Mouse (Mus musculus) adrenal gland, adult 8-10 months (tissue): ENCODE data around the gene Fbh1. TPM values are rescaled to one million over a fixed set of nuclear protein-coding genes. Genes with fewer than 3 reads are reported as not detected.

ENCODE experiments used
- DNase-seq: peaks from one replicate; pipeline ENCODE4 v3.0.0; 2022
- total RNA-seq, 4 experiments: library from RNA; stranded (reverse); gene quantifications; 2 replicates each; pipeline ENCODE4 v1.2.4; 2022

Gene Fbh1
- total RNA-seq, result 10 to 100 TPM; 74.4 to 99.4 (median 83.2) TPM

DNA sequence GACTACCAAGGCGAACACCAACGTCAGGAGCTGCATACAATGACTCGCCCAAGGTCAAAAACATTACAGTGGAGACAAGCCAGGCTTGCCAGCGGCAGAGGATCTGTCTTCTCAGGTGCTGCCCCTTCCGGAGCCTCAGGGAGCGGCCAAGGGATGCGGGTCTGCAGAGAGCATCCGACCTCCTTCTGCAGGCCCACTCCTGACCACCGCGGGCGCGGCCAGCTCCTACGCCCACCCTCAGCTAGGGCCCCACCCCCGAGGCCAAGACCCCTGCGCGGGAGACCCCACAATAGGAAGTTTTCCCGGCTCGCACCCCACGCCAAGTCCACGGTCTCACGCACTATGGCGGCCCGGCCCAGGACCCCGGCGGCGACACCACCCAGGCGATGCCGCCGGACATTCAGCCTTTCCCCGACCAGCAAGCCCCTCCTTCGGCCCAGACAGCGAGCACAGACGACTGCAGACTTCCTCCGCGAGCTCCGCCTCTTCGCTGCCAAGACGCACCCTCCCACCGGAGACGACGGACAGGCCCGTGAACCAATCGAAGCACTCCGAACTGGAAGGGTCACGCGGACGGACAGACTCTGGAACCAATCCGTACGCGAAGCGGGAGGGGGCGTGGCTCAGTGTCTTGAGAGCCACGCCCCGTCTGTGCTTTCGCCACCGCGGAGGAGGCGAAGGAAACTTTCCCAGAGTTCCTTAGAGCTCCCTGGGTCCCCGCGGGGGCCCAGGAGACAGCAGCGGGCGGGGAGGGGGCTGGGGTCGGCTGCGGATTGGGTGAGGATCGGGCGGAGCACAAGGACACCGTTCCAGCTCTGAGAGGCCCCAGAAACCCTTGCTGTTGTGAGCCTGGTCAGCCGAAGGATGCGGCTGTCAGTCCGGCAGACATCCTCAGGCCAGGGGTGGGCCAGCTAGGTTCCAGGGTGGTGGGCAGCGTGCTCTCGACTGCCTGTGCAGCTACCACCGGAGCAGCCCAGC lies at the start of gene Fbh1, which contains the start of gene Ankrd16:
Gene Fbh1 (minus strand): TSS at position 492 of the 978 bp plus-strand sequence.
Gene Ankrd16 (plus strand): TSS at position 786 of the 978 bp plus-strand sequence.
- peak; percentile 99 for DNase-seq

DNA sequence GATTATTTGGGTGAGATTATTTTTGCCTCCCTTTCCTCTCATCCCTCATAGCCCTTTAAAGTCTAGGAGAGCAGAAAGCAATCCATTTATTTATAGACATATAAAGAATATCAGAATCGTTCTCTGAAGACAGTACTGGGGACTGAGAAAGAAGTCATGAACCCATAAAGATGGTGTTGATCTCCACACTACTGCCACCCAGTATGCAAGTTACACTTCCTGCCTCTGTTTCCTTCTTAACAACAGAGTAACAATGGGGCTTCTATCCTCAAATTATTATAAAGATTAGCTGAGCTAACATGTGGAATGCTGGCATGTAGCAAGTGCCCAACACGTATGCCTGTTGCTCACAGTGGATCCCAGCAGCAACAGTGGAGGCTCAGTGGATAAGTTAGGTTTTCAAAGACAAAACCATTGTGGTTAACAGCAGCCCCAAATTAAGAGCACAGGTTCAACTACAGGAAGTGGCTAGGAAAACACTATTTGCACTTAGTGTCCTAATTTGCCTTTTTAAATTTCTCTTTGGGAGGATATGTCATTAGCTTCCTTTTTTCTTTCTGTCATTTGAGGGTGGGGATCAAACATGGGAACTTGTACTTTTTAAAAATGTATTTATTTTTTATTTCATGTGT lies 24.0 kb upstream of the Fbh1 start:
- no peak for DNase-seq

DNA sequence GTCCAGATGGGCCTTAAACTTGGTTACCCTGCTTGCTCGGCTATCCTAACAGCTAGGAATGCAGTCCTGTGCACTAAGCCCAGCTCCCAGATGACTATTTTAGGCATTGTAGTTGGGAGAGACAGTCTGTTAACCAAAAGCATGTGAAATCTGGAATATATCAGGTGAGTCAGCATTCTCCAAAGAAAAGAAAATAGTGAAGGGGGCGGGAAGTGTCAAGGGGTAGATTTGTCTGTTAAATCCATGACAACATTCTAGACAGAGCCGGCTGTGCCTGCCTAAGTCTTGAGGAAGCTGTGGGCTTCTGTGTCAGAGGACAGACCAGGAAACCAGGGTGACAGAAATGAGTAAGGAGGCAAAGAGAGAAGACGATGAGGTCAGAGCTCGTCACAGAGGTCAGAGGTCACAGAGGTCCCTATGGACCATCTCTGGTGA lies 20.6 kb upstream of the Fbh1 start:
- no peak for DNase-seq

DNA sequence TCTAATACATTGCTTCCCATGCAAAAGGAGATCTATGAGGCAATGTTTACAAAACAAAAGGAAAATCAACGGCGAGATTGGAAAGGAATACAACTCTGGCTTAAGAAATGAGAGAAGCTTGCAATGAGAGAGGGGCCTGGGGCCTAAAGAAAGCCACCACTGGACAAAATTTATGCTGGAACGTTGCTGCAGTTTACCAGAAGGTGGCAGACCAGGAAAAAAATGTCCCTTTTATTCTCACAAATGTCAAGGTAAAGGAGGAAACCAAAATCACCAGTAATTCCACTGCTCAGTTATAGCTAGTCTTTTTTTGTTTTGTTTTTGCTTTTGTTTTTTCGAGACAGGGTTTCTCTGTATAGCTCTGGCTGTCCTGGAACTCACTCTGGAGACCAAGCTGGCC lies 17.3 kb upstream of the Fbh1 start:
- no peak for DNase-seq

DNA sequence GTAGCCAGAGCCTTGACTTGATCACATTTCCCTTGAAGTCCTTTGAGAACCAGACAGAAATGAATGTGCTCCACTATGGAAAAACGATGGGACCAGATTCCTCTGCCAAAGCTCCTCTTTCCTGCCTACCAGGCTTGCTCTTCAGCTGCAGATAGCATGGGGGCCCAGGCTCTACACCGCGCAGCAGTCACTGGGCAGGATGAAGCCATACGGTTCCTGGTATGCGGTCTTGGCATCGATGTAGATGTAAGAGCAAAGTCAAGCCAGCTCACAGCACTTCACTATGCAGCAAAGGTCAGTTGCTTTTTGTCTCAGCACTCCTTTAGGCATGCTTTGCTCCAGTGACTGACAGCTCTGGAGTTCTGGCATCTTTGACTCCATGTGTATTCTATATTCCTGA lies 6.8 kb upstream of the Fbh1 start:
- DNase-seq, result no peak

DNA sequence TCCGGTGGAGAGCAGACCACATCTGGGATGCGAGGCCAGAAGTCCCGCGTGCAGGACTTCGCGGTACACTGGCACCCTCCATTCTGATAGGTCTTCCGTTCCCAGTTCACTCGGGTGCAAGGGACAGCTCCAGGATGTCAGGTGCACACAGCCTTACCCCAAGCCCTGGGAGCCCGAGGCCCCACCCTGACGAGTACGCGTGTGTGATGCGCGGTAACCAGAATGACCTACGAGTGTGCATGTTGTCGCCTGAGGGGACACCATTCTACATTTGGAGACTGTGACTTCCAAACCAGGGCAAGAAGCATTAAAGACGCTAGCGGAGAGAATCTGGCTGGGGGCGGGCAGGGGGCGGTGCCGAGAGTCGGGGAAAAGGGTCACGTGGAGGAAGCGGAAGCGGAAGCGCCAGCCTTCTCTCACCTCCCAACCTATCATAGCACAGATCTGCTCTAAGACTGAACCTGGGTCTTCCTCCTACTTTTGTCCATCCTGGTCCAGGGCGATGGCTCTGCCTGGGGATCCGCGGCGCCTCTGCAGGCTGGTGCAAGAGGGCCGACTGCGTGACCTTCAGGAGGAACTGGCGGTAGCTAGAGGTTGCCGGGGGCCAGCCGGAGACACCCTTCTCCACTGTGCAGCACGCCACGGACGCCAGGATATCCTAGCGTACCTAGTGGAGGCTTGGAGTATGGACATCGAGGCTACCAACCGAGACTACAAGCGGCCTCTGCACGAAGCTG lies 873 bp upstream of the Fbh1 start:
- peak; percentile 78 for DNase-seq

DNA sequence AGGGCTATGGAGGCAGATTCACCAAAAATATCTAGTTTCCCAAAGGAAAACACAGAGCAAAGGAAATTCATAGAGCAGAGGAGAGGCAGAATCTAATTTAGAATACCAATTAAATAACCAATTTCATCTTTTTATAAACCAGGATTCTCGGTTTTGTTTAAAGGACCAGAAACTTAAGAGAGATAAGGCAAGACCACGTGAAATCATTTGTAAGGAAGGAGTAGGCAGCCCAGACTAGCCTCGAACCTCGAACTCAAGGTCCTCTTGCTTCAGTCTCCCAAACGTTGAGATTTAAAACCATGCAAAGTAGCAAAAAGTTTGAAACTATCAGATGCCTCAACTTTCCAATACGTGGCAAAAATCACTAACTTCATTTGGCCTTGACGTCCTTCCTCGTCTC lies 967 bp downstream of the Fbh1 start:
- DNase-seq, result no peak

DNA sequence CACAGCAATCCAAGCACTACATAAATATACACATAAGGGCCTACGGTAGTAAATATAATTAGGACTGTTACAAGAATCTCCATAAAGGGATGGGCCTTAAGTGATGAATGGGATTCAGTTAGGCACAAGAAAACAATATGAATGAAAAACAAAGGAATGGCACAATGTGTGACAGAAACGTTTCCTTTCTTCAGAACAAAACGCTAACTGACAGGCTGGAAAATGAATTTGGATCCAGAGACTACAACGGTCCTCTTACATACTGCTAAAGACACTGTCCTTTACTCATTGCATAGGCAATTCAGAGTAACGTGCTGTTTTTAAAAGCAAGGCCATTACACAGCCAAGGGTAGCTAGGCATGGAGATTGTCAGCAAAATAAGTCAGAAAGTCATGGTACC lies 2.3 kb downstream of the Fbh1 start:
- DNase-seq, result no peak

DNA sequence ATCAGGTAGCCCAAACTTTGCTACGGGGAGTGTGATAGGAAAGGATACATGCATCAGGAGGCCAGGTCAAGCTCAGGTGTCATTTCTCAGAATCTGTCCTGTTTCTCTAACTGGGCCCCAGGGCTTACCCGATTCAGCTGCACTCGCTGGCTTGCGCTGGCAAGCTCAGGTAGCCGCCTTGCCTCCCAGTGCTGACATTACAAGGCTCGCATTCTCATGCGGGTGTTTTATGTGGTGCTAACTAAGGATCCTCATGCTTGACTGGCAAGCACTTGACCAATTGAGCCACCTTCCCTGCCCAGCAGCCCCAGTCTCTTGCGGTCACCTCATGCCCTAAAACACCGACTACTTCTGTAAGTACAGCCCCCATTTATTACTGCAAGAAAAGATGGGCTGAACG lies 3.0 kb downstream of the Fbh1 start:
- DNase-seq, result no peak

DNA sequence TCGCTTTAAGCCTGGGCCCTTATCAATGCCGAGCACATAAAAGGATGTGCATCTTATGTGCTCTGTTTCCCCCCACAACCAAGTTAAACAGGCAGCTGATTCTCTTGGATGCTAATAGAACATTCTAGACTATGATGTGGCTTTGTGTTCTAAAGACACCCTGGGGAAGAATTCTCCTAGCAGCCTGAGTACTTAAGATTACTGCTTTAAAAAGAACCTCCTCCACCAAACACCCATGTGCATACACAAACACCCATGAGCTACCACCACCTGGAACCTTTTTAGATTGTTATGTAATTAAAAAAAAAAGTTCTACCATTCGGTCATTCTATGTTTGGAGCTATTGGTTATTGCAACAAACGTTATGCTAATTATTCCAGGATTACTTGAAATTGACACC lies 5.0 kb downstream of the Fbh1 start:
- no peak for DNase-seq

DNA sequence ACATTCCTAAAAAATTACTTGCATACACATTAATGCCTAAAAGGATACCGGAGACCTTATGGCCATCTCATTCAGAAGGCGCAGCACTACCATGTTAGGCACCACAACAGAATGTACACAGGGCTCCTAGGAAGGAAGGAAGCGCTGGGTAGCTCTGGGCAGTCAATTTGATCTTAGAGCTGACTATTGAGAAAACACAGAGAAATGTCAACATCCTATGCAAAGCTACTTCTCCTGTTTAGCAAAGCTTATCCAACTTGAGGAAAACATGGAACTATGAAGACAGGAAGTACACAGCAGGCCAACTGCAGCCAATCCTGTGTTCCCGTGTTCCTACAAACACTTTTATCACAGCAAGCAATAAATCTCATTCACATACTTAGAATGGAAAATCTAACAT lies 5.7 kb downstream of the Fbh1 start:
- no peak for DNase-seq

DNA sequence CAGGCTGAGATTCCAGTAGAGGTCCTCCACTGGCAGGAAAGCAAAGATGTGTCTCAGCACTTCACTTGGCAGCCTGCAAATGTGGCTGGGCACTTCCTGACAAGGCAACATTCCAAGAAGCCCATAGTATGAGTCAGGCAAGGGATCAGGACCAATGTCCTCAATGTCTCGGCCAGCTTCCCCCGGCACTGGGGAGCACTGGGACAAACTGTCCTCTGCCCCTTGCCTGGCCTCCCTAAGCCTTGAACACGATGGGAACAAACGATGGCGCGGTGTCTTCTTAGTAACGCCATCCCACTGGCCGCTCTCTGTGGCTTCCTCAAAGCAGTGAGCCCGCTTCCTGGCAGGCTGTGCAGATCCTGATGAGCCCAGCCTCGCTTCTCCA lies 10.2 kb downstream of the Fbh1 start:
- no peak for DNase-seq

DNA sequence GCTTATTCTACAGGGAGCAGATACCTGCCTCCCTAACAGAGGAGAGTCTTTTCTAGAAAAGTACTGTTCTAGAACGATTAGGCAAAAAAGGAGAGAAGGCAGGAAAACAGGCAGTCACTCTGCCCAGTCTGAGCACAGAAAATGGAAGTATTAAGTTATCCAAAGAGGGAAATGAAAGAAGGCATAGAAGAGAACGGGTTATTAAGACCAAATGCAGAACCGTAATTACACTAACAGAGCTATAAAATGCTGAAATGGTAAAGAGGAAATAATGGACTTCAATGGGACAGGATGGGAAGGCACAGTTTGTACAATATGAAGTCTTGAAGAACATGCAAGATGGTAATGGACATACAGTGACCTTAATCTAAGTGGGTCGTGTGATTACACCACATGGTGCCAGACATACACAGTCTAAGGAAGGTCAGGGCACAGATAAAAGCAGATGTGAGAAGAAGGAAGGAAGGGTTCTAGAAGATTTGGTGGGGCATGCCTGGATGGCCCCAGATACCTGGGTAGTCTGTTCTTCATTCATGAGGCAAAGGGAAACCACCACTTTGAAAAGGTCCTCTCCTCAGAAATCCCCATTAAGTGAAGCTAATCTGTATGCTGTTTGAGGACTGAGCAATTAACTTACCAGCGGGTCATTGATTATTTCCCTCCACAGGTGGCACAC lies 10.8 kb downstream of the Fbh1 start:
- no peak for DNase-seq

DNA sequence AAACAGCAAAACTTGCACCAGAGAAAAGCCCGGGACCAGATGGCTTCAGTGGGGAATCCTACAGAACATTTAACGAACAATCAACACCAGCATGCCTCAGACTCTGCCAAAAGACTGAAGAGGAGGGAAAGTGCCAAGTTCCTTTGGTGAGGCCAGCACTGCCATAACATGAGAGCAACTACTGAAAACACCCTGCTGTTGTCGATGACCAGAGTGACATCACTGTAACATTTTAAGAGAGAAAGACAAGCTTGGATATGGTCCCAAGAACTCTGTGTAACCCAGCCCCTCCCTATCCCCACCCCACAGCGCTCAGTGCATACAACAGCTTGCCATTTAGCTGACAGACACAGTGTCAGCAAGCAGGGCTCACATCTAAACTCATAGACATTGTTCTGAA lies 11.7 kb downstream of the Fbh1 start:
- DNase-seq, result no peak

DNA sequence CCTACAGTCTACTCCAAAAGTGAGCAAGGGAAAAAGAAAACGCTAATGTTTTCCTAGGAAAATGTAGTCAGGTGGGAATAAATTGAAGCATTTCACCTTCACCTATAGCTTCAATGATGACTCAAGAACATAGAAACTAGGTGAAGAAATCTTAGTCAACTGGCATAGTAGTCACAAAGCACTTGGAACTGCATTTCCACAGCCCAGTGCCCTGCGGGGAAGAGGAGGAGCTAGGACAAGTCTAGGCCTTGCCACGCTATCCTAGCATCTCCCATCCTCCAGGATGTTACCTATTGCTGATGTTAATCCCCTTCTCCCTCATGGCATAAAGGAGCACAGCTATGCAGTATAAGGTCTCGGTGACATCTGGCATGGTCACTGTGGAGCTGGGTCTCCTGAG lies 14.8 kb downstream of the Fbh1 start:
- no peak for DNase-seq

DNA sequence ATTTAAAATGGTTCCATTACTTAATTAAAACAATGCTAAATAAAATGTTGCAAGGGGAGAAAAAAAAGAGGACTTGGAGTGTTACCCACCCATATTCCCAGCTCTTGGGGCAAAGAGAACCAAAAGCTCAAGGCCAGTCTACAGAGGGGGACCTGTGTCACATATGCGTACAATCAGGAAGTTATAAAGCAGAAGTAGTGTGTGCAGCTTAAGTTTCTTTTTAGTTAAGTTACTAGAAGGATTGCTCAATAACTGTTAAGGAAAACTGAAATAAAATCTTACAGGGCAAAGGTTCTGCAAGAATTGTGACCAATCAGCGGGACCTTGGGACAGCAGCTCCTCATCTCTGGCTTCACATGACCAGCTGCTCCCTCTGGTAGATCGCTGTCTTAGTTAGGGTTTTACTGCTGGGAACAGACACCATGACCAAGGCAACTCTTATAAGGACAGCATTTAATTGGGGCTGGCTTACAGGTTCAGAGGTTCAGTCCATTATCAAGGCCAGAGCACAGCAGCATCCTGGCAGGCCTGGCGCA lies 37.8 kb downstream of the Fbh1 start:
- no peak for DNase-seq

DNA sequence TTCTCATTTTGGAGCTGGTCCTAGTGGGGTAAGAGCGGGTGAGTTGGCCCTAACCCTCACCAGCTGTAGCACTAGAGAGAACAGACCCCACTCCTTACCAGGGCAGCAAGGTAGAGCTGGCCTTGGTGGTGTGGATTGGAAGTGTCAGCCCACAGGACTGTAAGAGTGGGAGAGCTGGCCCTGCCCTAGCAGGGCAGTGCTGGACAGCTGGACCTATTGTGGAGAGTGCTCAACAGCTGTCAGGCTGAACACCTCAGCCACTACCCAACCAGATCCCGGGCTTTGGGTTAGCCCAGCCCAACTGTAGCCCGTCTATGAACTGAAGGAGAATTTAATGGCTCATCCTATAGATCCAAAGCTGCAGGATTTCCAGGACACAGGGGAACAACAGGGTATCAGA lies 38.6 kb downstream of the Fbh1 start:
- no peak for DNase-seq

DNA sequence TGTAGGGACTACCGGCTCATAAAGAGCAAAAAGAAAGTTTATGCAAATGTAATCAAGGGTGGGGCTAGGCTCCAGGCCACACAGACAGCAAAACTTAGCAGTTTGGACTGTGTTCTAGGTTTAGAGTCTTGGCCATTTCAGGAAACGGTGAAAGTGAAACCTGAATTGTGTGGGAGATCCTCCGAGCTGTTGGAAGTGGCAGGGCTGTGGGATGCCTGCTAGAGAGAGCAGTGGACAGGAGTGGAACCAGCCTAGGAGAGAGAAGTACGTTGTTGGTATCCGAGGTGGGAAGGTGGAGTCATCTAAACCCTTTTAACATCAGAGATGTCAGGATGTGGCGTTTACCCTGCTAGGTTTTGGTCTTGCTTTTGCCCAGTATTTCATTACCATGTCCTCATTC lies 41.5 kb downstream of the Fbh1 start:
- no peak for DNase-seq

DNA sequence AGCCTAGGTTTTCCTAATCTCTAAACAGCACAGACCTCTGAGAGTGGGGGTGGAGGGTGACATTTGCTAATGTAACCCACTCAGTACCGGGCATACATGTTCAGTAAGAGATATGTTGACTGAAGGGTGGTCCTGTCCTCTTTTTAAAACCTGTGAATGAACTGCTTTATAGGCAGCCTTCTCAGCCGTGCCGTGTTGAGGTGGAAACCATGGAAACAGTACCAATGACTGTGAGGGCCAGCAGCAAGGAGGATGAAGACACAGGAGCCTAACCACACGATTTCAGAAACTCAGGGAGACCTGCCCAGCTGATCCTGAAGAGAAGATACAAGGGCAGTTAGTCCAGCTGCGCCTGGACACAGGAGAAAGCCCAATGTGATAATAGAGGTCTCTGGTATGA lies 44.4 kb downstream of the Fbh1 start:
- DNase-seq, result no peak

DNA sequence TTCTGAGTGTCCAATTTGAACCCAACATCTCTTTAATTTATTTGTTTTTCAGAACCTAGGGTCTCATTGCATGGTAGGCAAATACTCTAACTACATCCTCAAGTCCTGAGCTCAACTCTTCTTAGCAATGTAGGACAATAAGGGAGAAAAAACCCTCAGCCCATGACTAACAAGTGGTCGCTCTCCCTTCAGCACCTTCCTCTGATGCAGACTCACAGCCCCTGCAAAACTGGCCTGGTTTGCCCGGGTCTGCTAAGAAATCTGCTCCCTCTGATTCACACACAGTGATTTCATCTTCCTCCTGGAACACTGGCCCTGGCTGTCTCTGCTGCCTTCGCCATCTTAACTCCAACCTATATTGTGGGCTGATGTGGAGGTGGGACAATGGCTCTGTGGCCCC lies 48.3 kb downstream of the Fbh1 start:
- no peak for DNase-seq

DNA sequence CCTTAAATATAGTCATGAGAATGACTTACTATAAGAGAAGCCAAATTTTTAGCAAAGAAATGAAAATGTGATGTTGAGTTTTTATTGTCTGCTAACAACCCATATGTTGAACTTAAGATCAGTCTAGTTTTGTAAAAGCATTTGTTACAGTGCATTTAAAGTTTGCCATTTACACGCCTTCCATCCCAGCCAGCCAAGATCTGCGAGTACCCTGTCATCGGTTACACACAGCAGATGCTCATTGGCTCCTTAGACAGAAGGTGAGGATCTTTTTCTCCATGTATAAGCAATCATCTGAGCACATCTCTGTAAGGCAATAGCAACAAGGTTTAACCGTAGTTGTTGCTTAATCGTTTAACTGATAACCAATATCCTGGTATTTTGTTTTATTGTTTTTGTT lies 49.8 kb downstream of the Fbh1 start:
- DNase-seq, result no peak

DNA sequence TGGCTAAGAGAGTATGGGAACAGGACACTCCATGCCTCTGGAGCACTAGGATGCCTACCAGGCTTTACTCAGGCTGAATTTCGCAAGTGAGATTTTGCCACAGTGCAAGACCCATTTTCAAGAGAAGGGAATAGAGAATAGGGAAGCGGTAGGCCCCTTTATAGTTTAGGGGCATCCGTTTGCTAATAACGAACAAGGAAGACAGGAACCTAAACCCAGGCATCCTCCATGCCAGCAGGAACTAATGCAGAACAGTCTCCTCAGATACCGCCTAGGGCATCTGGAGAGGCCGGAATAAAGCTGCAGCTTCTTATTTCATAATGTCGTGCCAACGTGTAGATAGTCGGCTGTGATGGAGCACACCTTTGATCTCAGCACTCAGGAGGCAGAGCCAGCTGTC lies 54.8 kb downstream of the Fbh1 start:
- DNase-seq, result no peak
